Mouse (Mus musculus) kidney, embryonic 16.5 days (tissue): ENCODE data around the gene Exph5. TPM values are rescaled to one million over a fixed set of nuclear protein-coding genes. Genes with fewer than 3 reads are reported as not detected.

Experiments
- ATAC-seq: fragments of 200-750 bp; cut with Nextera tagmentation; 2 replicates; pipeline ENCODE4 v1.8.0; 2017; ENCODE audit warnings: moderate TSS enrichment; ENCODE audit not compliant: low FRiP score, low TSS enrichment
- H3K27ac ChIP-seq: fragments of 300-500 bp; sonication (generic); 2 replicates; pipeline ENCODE4 v1.5.1; 2014; ENCODE audit warnings: low read length
- H3K27me3 ChIP-seq: fragments of 300-500 bp; sonication (generic); 2 replicates; pipeline ENCODE4 v1.6.1; 2014; ENCODE audit warnings: low read length, control low read depth, mixed read lengths; ENCODE audit not compliant: insufficient read depth
- H3K36me3 ChIP-seq: fragments of 300-500 bp; sonication (generic); 2 replicates; pipeline ENCODE4 v1.6.1; 2014; ENCODE audit warnings: low read length, control low read depth, mixed read lengths; ENCODE audit not compliant: insufficient read depth
- H3K4me1 ChIP-seq: fragments of 300-500 bp; sonication (generic); 2 replicates; pipeline ENCODE4 v1.6.1; 2014; ENCODE audit warnings: low read length, control low read depth, mixed read lengths; ENCODE audit not compliant: insufficient read depth
- H3K4me2 ChIP-seq: fragments of 300-500 bp; sonication (generic); replicated peaks from 2 replicates; pipeline ENCODE4 v1.6.1; 2014; ENCODE audit warnings: low read depth, low read length
- H3K4me3 ChIP-seq: fragments of 300-500 bp; sonication (generic); 2 replicates; pipeline ENCODE4 v1.5.1; 2014; ENCODE audit warnings: mild to moderate bottlenecking, low read length
- H3K9ac ChIP-seq: fragments of 300-500 bp; sonication (generic); replicated peaks from 2 replicates; pipeline ENCODE4 v1.6.1; 2014; ENCODE audit warnings: low read length
- H3K9me3 ChIP-seq: fragments of 300-500 bp; sonication (generic); 2 replicates; pipeline ENCODE4 v1.6.1; 2016; ENCODE audit warnings: low read length, control low read depth
- WGBS: fragments of 180-500 bp; shearing (Covaris S2); extraction: QIAGEN DNeasy Blood & Tissue Kit; methylation state at CpG from one replicate; pipeline ENCODE4 v1.1.7; 2014; 5-methylcytosine and 5-hydroxymethylcytosine counted together
- polyA plus RNA-seq: library from polyadenylated mRNA; unstranded; fragments of >200 nt; fragmentation: Nextera tagmentation; extraction: Ambion mirVana; gene quantifications from 2 replicates; pipeline ENCODE4 v1.2.1, GENCODE M21; 2015

The Exph5 gene
- polyA plus RNA-seq, 1 experiment from 2014 or later = 2.2 TPM

GRCm38 (mm10) chr9:53399537-53399936 lies 98.1 kb downstream of the Exph5 start:
- Histone ChIP-seq H3K36me3 (peaks cover 7% of the 10 kb centered on the region; the same call in 1 of the 2 replicates), H3K9ac (no peak overlapping the region), H3K9me3 (no peaks in the 10 kb centered on the region), H3K27ac (peak overlapping the region; percentile 38; the same call in 1 of the 2 replicates), H3K4me3 (no peak overlapping the region), H3K4me2 (no peak overlapping the region), H3K27me3 (no peaks in the 10 kb centered on the region), H3K4me1 (peaks cover 17% of the 10 kb centered on the region)
- WGBS = 94% methylated on average over 8 of the region's 8 CpGs
- ATAC-seq = no peak

- Histone ChIP-seq H3K9me3 (no peaks in the 10 kb centered on the region), H3K4me2 (no peak overlapping the region), H3K4me3 (no peak overlapping the region), H3K27ac (no peak overlapping the region), H3K36me3 (peaks cover 7% of the 10 kb centered on the region; the same call in 1 of the 2 replicates), H3K27me3 (no peaks in the 10 kb centered on the region), H3K9ac (no peak overlapping the region), H3K4me1 (peaks cover 26% of the 10 kb centered on the region)
- 55% methylated on average over 4 of the region's 4 CpGs for WGBS
- 0 out of 2 replicates have a peak, but pooled peaks have one; percentile 12 for ATAC-seq
These were observed 99.2 kb downstream of the Exph5 start for GRCm38 (mm10) chr9:53400696-53401095.

GRCm38 (mm10) chr9:53401146-53401545 lies 99.7 kb downstream of the Exph5 start:
- no peak for ATAC-seq
- Histone ChIP-seq H3K27ac (peak overlapping the region; percentile 24; the same call in 1 of the 2 replicates), H3K4me3 (no peak overlapping the region), H3K9me3 (no peaks in the 10 kb centered on the region), H3K9ac (no peak overlapping the region), H3K4me2 (no peak overlapping the region), H3K4me1 (peaks cover 30% of the 10 kb centered on the region), H3K36me3 (peaks cover 7% of the 10 kb centered on the region; the same call in 1 of the 2 replicates), H3K27me3 (no peaks in the 10 kb centered on the region)
- 67% methylated on average over 8 of the region's 8 CpGs for WGBS

GRCm38 (mm10) chr9:53402291-53402711 lies 100.8 kb downstream of the Exph5 start, which contains the start of gene 4930550C14Rik:
Gene 4930550C14Rik, plus strand, starts transcription at chr9:53402325.
- peak within 1 kb of the TSS; percentile 47 for H3K9ac ChIP-seq
- peaks cover 31% of the 10 kb centered on the region for H3K4me1 ChIP-seq
- ATAC-seq = peak; percentile 49
- peak within 1 kb of the TSS; percentile 27 for H3K4me3 ChIP-seq
- 2% methylated on average over 11 of the region's 11 CpGs for WGBS
- peaks cover 7% of the 10 kb centered on the region; the same call in 1 of the 2 replicates for H3K36me3 ChIP-seq
- peak within 1 kb of the TSS; percentile 49 for H3K4me2 ChIP-seq
- peak within 1 kb of the TSS; percentile 90 for H3K27ac ChIP-seq
- no peaks in the 10 kb centered on the region for H3K9me3 ChIP-seq
- H3K27me3 ChIP-seq = no peaks in the 10 kb centered on the region

GRCm38 (mm10) chr9:53402991-53403390 lies 101.5 kb downstream of the Exph5 start:
- H3K27me3 ChIP-seq = no peaks in the 10 kb centered on the region
- peak overlapping the region; percentile 49 for H3K4me2 ChIP-seq
- H3K4me1 ChIP-seq = peaks cover 31% of the 10 kb centered on the region
- peak overlapping the region; percentile 90 for H3K27ac ChIP-seq
- peak; percentile 6; the same call in 1 of the 2 replicates for ATAC-seq
- H3K4me3 ChIP-seq = no peak overlapping the region
- peaks cover 7% of the 10 kb centered on the region; the same call in 1 of the 2 replicates for H3K36me3 ChIP-seq
- peak overlapping the region; percentile 47 for H3K9ac ChIP-seq
- 33% methylated on average over 8 of the region's 8 CpGs for WGBS
- H3K9me3 ChIP-seq = no peaks in the 10 kb centered on the region

GRCm38 (mm10) chr9:53404050-53404752 lies 102.7 kb downstream of the Exph5 start:
- Histone ChIP-seq H3K4me3 (no peak overlapping the region), H3K4me2 (no peak overlapping the region), H3K36me3 (peaks cover 7% of the 10 kb centered on the region; the same call in 1 of the 2 replicates), H3K27me3 (no peaks in the 10 kb centered on the region), H3K27ac (no peak overlapping the region; the same call in 1 of the 2 replicates), H3K9me3 (no peaks in the 10 kb centered on the region), H3K9ac (no peak overlapping the region), H3K4me1 (peaks cover 31% of the 10 kb centered on the region)
- ATAC-seq = no peak
- WGBS = 86% methylated on average over 6 of the region's 6 CpGs

GRCm38 (mm10) chr9:53404753-53405722 lies 103.6 kb downstream of the Exph5 start:
- peak overlapping the region; percentile 70 for H3K27ac ChIP-seq
- H3K4me3 ChIP-seq = peak overlapping the region; percentile 53
- 0 out of 2 replicates have a peak, but pooled peaks cover under 1% of the 10 kb centered on the region for H3K36me3 ChIP-seq
- no peaks in the 10 kb centered on the region for H3K9me3 ChIP-seq
- H3K4me2 ChIP-seq = peak overlapping the region; percentile 71
- no peaks in the 10 kb centered on the region for H3K27me3 ChIP-seq
- peaks cover 31% of the 10 kb centered on the region for H3K4me1 ChIP-seq
- ATAC-seq = peak; percentile 84
- WGBS = 21% methylated on average over 21 of the region's 21 CpGs
- H3K9ac ChIP-seq = peak overlapping the region; percentile 72

- H3K27ac ChIP-seq = no peak overlapping the region
- H3K27me3 ChIP-seq = no peaks in the 10 kb centered on the region
- H3K4me1 ChIP-seq = peaks cover 18% of the 10 kb centered on the region; the same call in 1 of the 2 replicates
- H3K36me3 ChIP-seq = no peaks in the 10 kb centered on the region
- H3K9ac ChIP-seq = no peak overlapping the region
- no peak for ATAC-seq
- H3K4me3 ChIP-seq = no peak overlapping the region
- H3K9me3 ChIP-seq = no peaks in the 10 kb centered on the region
- H3K4me2 ChIP-seq = no peak overlapping the region
- WGBS = 60% methylated on average over 4 of the region's 4 CpGs
These were observed 107.1 kb downstream of the Exph5 start for GRCm38 (mm10) chr9:53408548-53408947.

- Histone ChIP-seq H3K9ac (no peak overlapping the region), H3K27me3 (no peaks in the 10 kb centered on the region), H3K27ac (no peak overlapping the region), H3K36me3 (no peaks in the 10 kb centered on the region), H3K4me3 (no peak overlapping the region), H3K4me1 (peaks cover 18% of the 10 kb centered on the region; the same call in 1 of the 2 replicates), H3K4me2 (no peak overlapping the region), H3K9me3 (no peaks in the 10 kb centered on the region)
- WGBS = 76% methylated on average over 2 of the region's 2 CpGs
- no peak for ATAC-seq
These were observed 107.5 kb downstream of the Exph5 start for GRCm38 (mm10) chr9:53408953-53409361.
